Mouse (Mus musculus): ENCODE measurements around the gene Casp6.

DNA sequence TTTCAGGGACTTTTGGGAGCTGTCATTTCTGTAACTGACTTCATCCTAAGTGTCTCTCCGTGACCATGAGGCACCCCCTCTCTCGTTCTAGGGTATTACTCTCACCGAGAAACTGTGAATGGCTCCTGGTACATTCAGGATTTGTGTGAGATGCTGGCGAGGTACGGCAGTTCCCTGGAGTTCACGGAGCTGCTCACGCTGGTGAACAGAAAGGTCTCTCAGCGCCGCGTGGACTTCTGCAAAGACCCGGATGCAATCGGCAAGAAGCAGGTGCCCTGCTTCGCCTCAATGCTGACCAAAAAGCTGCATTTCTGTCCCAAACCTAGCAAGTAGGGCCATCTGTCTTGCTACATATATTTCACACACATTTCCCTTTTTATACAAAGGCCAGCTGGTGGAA lies 12.0 kb downstream of the Casp6 start:
- no peak for TF ChIP-seq CTCF (IDR thresholded peaks at IDR 0.05; ENCODE audit: low read depth)
- TF ChIP-seq EP300 (IDR thresholded peaks at IDR 0.05; ENCODE audit: low read depth) = no peak

Measured in liver, embryonic 14.5 days (tissue).